Mouse (Mus musculus): ENCODE data around the gene Selplg.

DNA sequence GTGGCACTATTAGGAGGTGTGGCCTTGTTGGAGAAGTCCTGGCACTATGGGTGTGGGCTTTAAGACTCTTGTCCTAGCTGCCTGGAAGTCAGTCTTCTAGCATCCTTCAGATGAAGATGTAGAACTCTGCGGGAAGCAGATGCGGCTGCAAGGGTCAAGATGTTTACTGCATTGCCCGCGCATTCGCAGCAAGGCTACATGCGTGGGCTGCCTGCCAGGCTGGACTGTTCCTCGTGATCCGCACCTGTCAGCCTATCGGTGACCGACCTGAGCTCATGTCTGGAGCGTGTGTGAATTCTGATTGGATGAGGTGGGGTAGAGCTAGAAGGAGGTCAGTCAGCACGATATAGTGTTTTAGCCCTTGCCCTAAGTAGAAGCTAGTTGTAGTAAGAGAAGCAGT lies 31.6 kb upstream of the Selplg start:
- TF ChIP-seq CTCF (IDR thresholded peaks at IDR 0.05; ENCODE audit: low read depth) = no peak
- no peak for TF ChIP-seq EP300 (IDR thresholded peaks at IDR 0.05; ENCODE audit: low read depth)

Data from liver, postnatal 0 days (tissue).